Mouse (Mus musculus) retina, embryonic 14.5 days (tissue): ENCODE measurements around the gene Hist1h2bh.
"Not testable (repeated sequence)": the region's sequence is repeated elsewhere in the genome, so short reads cannot be mapped to it uniquely, and the experiment has no call there.

Source experiments
- DNase-seq: peaks from one replicate; pipeline ENCODE4 v3.0.0-alpha.2; 2015; ENCODE audit warnings: low spot score

Hist1h2bh gene

GRCm38 (mm10) chr13:23551931-23552914, 9.0 kb upstream of the Hist1h2bh start:
- no peak for DNase-seq

- peak; percentile 96 for DNase-seq
These were observed 8.1 kb upstream of the Hist1h2bh start, which contains the start of gene Hist1h4f for GRCm38 (mm10) chr13:23551146-23551834. Gene Hist1h4f (minus strand): TSS chr13:23551648.

- DNase-seq, result peak; percentile 43
These were observed 7.6 kb upstream of the Hist1h2bh start for GRCm38 (mm10) chr13:23550761-23551145.

- DNase-seq, result no peak
These were observed 3.5 kb upstream of the Hist1h2bh start for GRCm38 (mm10) chr13:23546694-23547093.

- not testable (repeated sequence) for DNase-seq
These were observed 1.6 kb upstream of the Hist1h2bh start for GRCm38 (mm10) chr13:23544787-23545120.

GRCm38 (mm10) chr13:23543965-23544786, 984 bp upstream of the Hist1h2bh start, which contains the start of gene Hist1h3f:
Gene Hist1h3f (plus strand): TSS chr13:23544052.
- DNase-seq, result peak; percentile 98

GRCm38 (mm10) chr13:23542225-23542980, 789 bp downstream of the Hist1h2bh start:
- DNase-seq, result not testable (repeated sequence)

- DNase-seq, result no peak
These were observed 1.7 kb downstream of the Hist1h2bh start for GRCm38 (mm10) chr13:23541497-23541896.

GRCm38 (mm10) chr13:23539821-23540220, 3.4 kb downstream of the Hist1h2bh start:
- not testable (repeated sequence) for DNase-seq

GRCm38 (mm10) chr13:23538249-23538648, 4.9 kb downstream of the Hist1h2bh start:
- no peak for DNase-seq

GRCm38 (mm10) chr13:23537006-23537710, 6.0 kb downstream of the Hist1h2bh start:
- no peak for DNase-seq

GRCm38 (mm10) chr13:23536076-23536822, 6.9 kb downstream of the Hist1h2bh start:
- DNase-seq, result no peak

GRCm38 (mm10) chr13:23535137-23536075, 7.8 kb downstream of the Hist1h2bh start, which contains the start of gene Hist1h3g:
Gene Hist1h3g (plus strand): TSS chr13:23535422.
- peak; percentile 92 for DNase-seq

GRCm38 (mm10) chr13:23534368-23535131, 8.6 kb downstream of the Hist1h2bh start:
- DNase-seq, result no peak

- peak; percentile 88 for DNase-seq
These were observed 9.4 kb downstream of the Hist1h2bh start, which contains the start of gene Hist1h2af for GRCm38 (mm10) chr13:23533560-23534367. Gene Hist1h2af (plus strand): TSS chr13:23533906.

- no peak for DNase-seq
These were observed 10.7 kb downstream of the Hist1h2bh start for GRCm38 (mm10) chr13:23532262-23533075.
